Mouse (Mus musculus) stomach, embryonic 14.5 days (tissue): ENCODE measurements around the gene Lsm2. TPM values are rescaled to one million over a fixed set of nuclear protein-coding genes. Genes with fewer than 3 reads are reported as not detected.

ENCODE experiments used
- ATAC-seq: fragments of 200-750 bp; cut with Nextera tagmentation; 2 replicates; pipeline ENCODE4 v1.8.0; 2017; ENCODE audit warnings: low read depth, moderate TSS enrichment; ENCODE audit not compliant: insufficient number of reproducible peaks, insufficient read depth, low FRiP score
- H3K27ac ChIP-seq: fragments of 300-500 bp; sonication (generic); 2 replicates; pipeline ENCODE4 v1.5.1; 2014; ENCODE audit warnings: mild to moderate bottlenecking, low read length, moderate library complexity, mixed read lengths
- H3K27me3 ChIP-seq: fragments of 300-500 bp; sonication (generic); 2 replicates; pipeline ENCODE4 v1.6.1; 2014; ENCODE audit warnings: low read length, control low read depth, mixed read lengths; ENCODE audit not compliant: control insufficient read depth, insufficient read depth
- H3K36me3 ChIP-seq: fragments of 300-500 bp; sonication (generic); 2 replicates; pipeline ENCODE4 v1.6.1; 2014; ENCODE audit warnings: mild to moderate bottlenecking, control low read depth, low read length, moderate library complexity, mixed read lengths; ENCODE audit not compliant: control insufficient read depth, insufficient read depth
- H3K4me1 ChIP-seq: fragments of 300-500 bp; sonication (generic); 2 replicates; pipeline ENCODE4 v1.6.1; 2014; ENCODE audit warnings: low read length, control low read depth, mixed read lengths; ENCODE audit not compliant: control insufficient read depth, insufficient read depth
- H3K4me2 ChIP-seq: fragments of 300-500 bp; sonication (generic); replicated peaks from 2 replicates; pipeline ENCODE4 v1.6.1; 2014; ENCODE audit warnings: low read depth, low read length, control low read depth
- H3K4me3 ChIP-seq: fragments of 300-500 bp; sonication (generic); 2 replicates; pipeline ENCODE4 v1.5.1; 2014; ENCODE audit warnings: low read depth, low read length, control low read depth
- H3K9ac ChIP-seq: fragments of 300-500 bp; sonication (generic); replicated peaks from 2 replicates; pipeline ENCODE4 v1.6.1; 2014; ENCODE audit warnings: low read depth, mild to moderate bottlenecking, control low read depth, low read length, moderate library complexity, mixed read lengths
- H3K9me3 ChIP-seq: fragments of 300-500 bp; sonication (generic); 2 replicates; pipeline ENCODE4 v1.6.1; 2016; ENCODE audit warnings: low read depth, low read length, control low read depth; ENCODE audit not compliant: control insufficient read depth
- whole genome bisulfite sequencing: fragments of 180-500 bp; shearing (Covaris S2); extraction: QIAGEN DNeasy Blood & Tissue Kit; methylation state at CpG from one replicate; pipeline ENCODE4 v1.1.7; 2014; 5-methylcytosine and 5-hydroxymethylcytosine counted together
- polyA plus RNA-seq: library from polyadenylated mRNA; unstranded; fragments of >200 nt; fragmentation: Nextera tagmentation; extraction: Ambion mirVana; gene quantifications from 2 replicates; pipeline ENCODE4 v1.2.1, GENCODE M21; 2014

The Lsm2 gene
- polyA plus RNA-seq, 1 experiment from 2014 or later, result 205 TPM

DNA sequence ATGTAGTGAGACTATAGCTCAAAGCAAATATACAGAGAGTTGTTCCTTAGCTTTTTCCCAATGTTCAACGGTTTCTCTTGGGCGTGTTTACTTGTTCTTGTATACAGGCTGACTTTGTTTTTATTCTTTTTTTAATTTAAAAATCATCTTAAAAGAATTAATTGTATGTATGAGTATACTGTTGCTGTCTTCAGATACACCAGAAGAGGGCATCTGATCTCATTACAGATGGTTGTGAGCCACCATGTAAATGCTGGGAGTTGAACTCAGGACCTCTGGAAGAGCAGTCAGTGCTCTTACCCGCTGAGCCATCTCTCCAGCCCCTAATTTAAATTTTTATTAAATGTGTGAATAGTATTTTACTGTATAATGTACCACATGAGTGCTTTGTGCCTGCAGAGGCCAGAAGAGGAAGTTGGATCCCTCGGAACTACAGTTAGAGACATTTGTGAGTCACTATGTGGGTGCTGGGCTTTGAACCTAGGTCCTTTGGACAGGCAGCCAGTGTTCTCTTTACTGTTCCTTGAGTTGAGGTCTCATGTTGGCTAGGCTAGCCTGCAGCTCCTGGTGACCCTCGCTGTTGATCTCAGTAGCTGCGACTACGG, 25.8 kb downstream of the Lsm2 start:
- no peak overlapping the region for H3K4me3 ChIP-seq
- H3K27me3 ChIP-seq, result no peaks in the 10 kb centered on the region
- peaks cover 64% of the 10 kb centered on the region for H3K36me3 ChIP-seq
- no peak overlapping the region for H3K4me2 ChIP-seq
- H3K9me3 ChIP-seq, result no peaks in the 10 kb centered on the region
- no peak for ATAC-seq
- H3K4me1 ChIP-seq, result peaks cover 11% of the 10 kb centered on the region
- H3K9ac ChIP-seq, result no peak overlapping the region
- H3K27ac ChIP-seq, result no peak overlapping the region
- WGBS, result 94% methylated on average over 7 of the region's 7 CpGs

DNA sequence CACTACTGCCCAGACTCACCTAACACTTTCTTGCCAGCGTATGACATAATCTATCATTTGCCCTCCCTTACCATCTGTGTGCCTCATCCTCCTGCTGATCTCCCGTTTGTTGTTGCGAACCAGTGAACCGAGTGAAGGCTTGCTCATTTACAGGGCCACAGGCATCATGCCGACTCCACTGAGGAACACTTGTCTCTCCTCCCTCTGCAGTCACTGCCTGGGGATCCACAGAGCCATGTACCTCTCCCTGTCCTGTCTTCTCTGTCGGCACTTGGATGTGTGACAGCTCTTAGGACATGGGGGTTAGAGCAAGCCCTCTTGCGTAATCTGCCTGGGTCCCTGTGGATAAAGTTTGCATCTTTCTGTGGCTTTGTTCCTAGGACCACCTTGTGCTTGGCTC, 27.9 kb downstream of the Lsm2 start:
- WGBS, result 89% methylated on average over 7 of the region's 7 CpGs
- Histone ChIP-seq H3K9ac (no peak overlapping the region), H3K27me3 (no peaks in the 10 kb centered on the region), H3K4me3 (no peak overlapping the region), H3K4me2 (no peak overlapping the region), H3K27ac (no peak overlapping the region), H3K9me3 (no peaks in the 10 kb centered on the region), H3K36me3 (peaks cover 79% of the 10 kb centered on the region), H3K4me1 (no peaks in the 10 kb centered on the region)
- no peak for ATAC-seq

DNA sequence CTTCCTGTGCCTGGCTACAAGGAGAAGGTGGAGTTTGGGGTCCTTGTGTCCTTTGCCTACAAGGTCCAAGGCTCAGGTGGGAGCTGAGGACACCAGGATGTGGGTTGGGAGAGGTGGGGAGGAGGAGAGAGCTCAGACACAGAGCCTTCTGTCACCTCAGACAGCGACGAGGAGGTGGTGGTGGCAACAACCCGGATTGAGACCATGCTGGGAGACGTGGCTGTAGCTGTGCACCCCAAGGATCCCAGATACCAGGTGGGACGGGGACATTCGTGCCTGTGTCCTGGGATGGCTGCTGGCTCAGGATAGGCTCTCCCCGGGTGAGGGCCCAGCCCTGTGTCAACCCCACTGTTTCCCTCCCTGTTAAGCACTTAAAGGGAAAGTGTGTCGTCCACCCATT, 29.8 kb downstream of the Lsm2 start:
- Histone ChIP-seq H3K27ac (no peak overlapping the region), H3K4me2 (no peak overlapping the region), H3K36me3 (peaks cover 82% of the 10 kb centered on the region), H3K9me3 (no peaks in the 10 kb centered on the region), H3K9ac (no peak overlapping the region), H3K27me3 (no peaks in the 10 kb centered on the region), H3K4me3 (no peak overlapping the region), H3K4me1 (no peaks in the 10 kb centered on the region)
- 91% methylated on average over 8 of the region's 8 CpGs for WGBS
- ATAC-seq, result no peak

DNA sequence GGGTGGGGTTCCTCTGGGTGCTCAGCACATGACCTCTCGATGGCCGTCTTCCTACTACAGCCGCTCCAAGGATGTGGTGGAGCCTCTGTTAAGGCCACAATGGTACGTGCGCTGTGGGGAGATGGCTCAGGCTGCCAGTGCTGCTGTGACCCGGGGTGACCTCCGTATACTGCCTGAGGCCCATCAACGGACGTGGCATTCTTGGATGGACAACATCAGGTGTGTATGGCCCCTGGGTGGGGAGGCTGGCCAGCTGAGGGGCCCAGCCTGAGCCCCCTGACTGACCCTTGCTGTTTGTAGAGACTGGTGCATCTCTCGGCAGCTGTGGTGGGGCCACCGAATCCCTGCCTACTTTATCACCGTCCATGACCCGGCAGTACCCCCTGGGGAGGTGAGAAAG, 30.8 kb downstream of the Lsm2 start:
- Histone ChIP-seq H3K4me1 (no peaks in the 10 kb centered on the region), H3K27ac (no peak overlapping the region), H3K9me3 (no peaks in the 10 kb centered on the region), H3K4me3 (no peak overlapping the region), H3K9ac (no peak overlapping the region), H3K4me2 (no peak overlapping the region), H3K36me3 (peaks cover 74% of the 10 kb centered on the region), H3K27me3 (no peaks in the 10 kb centered on the region)
- 78% methylated on average over 13 of the region's 13 CpGs for WGBS
- no peak for ATAC-seq

DNA sequence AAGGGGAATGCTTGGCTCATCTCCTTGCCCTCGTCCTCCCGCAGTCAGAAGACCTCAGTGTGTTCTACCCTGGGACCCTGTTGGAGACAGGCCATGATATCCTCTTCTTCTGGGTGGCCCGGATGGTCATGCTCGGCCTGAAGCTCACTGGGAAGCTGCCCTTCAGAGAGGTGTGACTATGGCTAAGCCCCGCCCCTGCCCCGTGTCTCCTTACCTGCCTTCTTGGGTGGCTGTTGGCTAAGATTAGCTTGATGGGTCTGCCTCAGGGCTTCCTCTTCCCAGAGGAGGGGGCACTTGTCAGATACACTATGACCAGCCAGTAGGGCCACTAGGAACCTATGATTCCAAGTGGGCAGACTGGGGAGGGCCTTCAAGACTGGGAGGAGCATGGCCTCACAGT, 31.6 kb downstream of the Lsm2 start:
- Histone ChIP-seq H3K27ac (no peak overlapping the region), H3K9ac (no peak overlapping the region), H3K4me1 (no peaks in the 10 kb centered on the region), H3K4me3 (no peak overlapping the region), H3K4me2 (no peak overlapping the region), H3K36me3 (peaks cover 67% of the 10 kb centered on the region), H3K9me3 (no peaks in the 10 kb centered on the region), H3K27me3 (no peaks in the 10 kb centered on the region)
- no peak for ATAC-seq
- 82% methylated on average over 6 of the region's 6 CpGs for WGBS

DNA sequence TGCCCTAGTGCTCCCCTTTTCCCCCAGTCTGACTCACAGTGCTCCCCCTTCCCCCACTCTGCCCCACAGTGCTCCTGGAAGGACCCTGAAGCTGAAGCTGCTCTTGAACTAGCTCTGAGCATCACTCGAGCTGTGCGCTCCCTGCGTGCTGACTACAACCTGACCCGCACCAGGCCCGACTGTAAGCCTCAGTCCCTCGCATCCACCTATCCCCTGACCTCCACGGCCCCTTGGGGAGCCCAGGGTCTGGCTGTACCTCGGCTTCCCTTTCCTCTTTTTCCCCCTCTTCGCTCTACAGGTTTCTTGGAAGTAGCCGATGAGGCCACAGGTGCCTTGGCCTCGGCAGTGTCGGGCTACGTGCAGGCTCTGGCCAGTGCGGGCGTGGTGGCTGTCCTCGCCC, 33.6 kb downstream of the Lsm2 start:
- Histone ChIP-seq H3K27me3 (no peaks in the 10 kb centered on the region), H3K36me3 (peaks cover 60% of the 10 kb centered on the region), H3K27ac (no peak overlapping the region), H3K4me3 (no peak overlapping the region), H3K9me3 (no peaks in the 10 kb centered on the region), H3K4me1 (no peaks in the 10 kb centered on the region), H3K9ac (no peak overlapping the region), H3K4me2 (no peak overlapping the region)
- ATAC-seq, result no peak
- 91% methylated on average over 16 of the region's 16 CpGs for WGBS

DNA sequence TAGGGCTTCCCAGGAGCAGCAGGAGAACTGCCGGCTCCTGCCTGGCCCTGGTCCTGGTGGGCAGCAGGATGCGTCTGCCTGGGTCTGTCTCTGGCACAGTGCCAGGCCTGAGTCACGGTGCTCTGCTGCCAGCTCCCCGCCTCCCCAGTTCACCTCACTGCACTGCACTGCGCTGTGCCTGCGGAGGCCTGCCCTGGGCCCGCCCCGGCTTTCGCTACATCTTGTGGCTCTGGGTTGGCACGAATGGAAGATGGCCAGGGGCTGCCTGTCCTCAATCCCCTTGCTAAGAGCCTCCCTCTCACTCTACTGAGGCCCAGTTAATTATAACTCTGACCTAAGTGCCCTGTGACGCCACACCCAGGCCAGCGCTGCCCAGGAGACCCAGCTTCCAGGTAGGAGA, 34.7 kb downstream of the Lsm2 start, which contains the start of gene Vwa7:
Vwa7 (plus strand) TSS at position 204 of the 400 bp plus-strand sequence.
- no peak within 1 kb of the TSS for H3K27ac ChIP-seq
- H3K9ac ChIP-seq, result no peak within 1 kb of the TSS
- no peaks in the 10 kb centered on the region for H3K9me3 ChIP-seq
- H3K36me3 ChIP-seq, result peaks cover 50% of the 10 kb centered on the region
- H3K4me2 ChIP-seq, result no peak within 1 kb of the TSS
- peaks cover 1% of the 10 kb centered on the region; the same call in 1 of the 2 replicates for H3K4me1 ChIP-seq
- 60% methylated on average over 12 of the region's 12 CpGs for WGBS
- H3K4me3 ChIP-seq, result no peak within 1 kb of the TSS
- ATAC-seq, result no peak
- H3K27me3 ChIP-seq, result no peaks in the 10 kb centered on the region

DNA sequence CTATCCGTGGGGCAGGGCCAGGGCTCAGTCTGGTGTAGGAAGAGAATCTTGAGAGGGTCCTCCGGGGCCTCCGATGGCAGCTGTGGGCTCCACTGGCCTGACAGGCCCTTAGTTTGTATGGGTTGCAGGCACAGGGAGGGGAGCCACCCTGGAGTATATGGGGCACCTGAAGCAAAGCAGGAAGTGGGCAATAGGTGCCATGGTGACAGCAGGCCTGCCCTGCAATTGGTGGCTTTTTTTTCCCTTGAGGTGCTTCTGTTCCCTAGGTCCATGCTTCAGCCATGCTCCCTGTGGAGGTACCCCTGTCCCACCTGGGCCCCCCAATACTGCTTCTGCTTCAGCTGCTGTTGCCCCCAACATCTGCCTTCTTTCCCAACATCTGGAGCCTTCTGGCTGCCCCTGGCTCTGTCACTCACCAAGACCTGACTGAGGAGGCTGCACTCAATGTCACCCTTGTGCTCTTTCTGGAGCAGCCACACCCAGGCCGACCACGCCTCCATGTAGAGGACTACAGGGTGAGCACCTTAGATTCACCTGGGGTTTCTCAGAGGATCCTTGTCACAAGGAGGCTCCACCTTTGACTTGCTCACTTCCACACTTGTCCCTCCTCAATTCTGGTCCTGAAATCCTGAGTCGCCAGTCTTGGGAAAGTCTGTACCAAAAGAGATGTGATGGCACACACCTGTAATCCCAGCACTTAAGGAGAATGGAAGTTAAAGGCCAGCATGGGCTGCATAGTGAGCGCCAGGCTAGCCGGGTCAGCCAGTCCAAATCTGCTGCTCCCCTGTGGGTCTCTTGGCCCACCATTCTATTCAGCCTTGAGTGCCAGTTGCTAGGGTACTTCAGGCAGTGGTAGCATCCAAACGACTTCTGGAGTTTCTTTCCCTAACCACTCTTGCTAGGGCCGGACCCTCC, 35.4 kb downstream of the Lsm2 start:
- no peak for ATAC-seq
- Histone ChIP-seq H3K9me3 (no peaks in the 10 kb centered on the region), H3K4me3 (no peak overlapping the region), H3K4me1 (peaks cover 3% of the 10 kb centered on the region; the same call in 1 of the 2 replicates), H3K27me3 (no peaks in the 10 kb centered on the region), H3K36me3 (peaks cover 43% of the 10 kb centered on the region), H3K27ac (no peak overlapping the region), H3K9ac (no peak overlapping the region), H3K4me2 (no peak overlapping the region)
- WGBS, result 77% methylated on average over 10 of the region's 10 CpGs
